Mouse (Mus musculus) MEL-GATA-1-ER (cell line): ENCODE data around the gene Plcl1.
A peak's percentile ranks its signal among the peaks of the same experiment; 100 is the strongest.

ENCODE experiments used
- DNase-seq: peaks from one replicate; pipeline ENCODE4 v3.0.0-alpha.2; 2012; ENCODE audit warnings: low read depth; ENCODE audit errors: extremely low read depth

Gene Plcl1

GRCm38 (mm10) chr1:55405272-55406022 is at the start of gene Plcl1:
Gene Plcl1 (plus strand): TSS chr1:55405921.
- no peak for DNase-seq

GRCm38 (mm10) chr1:55362634-55363033 is 43.1 kb upstream of the Plcl1 start:
- no peak for DNase-seq

- no peak for DNase-seq
Observed at GRCm38 (mm10) chr1:55363044-55363565, 42.6 kb upstream of the Plcl1 start, which contains the start of gene Boll. Gene Boll (minus strand): TSS chr1:55363469.

- no peak for DNase-seq
Observed at GRCm38 (mm10) chr1:55363586-55363985, 42.1 kb upstream of the Plcl1 start.

GRCm38 (mm10) chr1:55372626-55373025 is 33.1 kb upstream of the Plcl1 start:
- no peak for DNase-seq

GRCm38 (mm10) chr1:55380527-55380926 is 25.2 kb upstream of the Plcl1 start:
- no peak for DNase-seq

- peak; percentile 64 for DNase-seq
Observed at GRCm38 (mm10) chr1:55383114-55383773, 22.5 kb upstream of the Plcl1 start.

GRCm38 (mm10) chr1:55399891-55400290 is 5.8 kb upstream of the Plcl1 start:
- no peak for DNase-seq

GRCm38 (mm10) chr1:55404439-55404838 is 1.3 kb upstream of the Plcl1 start:
- peak; percentile 30 for DNase-seq

- DNase-seq: no peak
Observed at GRCm38 (mm10) chr1:55406023-55406413, 297 bp downstream of the Plcl1 start.

GRCm38 (mm10) chr1:55406531-55407375 is 1.0 kb downstream of the Plcl1 start:
- DNase-seq: no peak

GRCm38 (mm10) chr1:55410670-55411069 is 4.9 kb downstream of the Plcl1 start:
- DNase-seq: no peak

GRCm38 (mm10) chr1:55411079-55411478 is 5.4 kb downstream of the Plcl1 start:
- no peak for DNase-seq

- DNase-seq: no peak
Observed at GRCm38 (mm10) chr1:55412569-55412968, 6.8 kb downstream of the Plcl1 start.

- no peak for DNase-seq
Observed at GRCm38 (mm10) chr1:55413534-55413933, 7.8 kb downstream of the Plcl1 start.

- peak; percentile 69 for DNase-seq
Observed at GRCm38 (mm10) chr1:55418968-55419367, 13.2 kb downstream of the Plcl1 start.

- no peak for DNase-seq
Observed at GRCm38 (mm10) chr1:55427607-55428006, 21.9 kb downstream of the Plcl1 start.

- DNase-seq: no peak
Observed at GRCm38 (mm10) chr1:55429051-55429450, 23.3 kb downstream of the Plcl1 start.

GRCm38 (mm10) chr1:55429708-55430107 is 24.0 kb downstream of the Plcl1 start:
- DNase-seq: no peak

- DNase-seq: no peak
Observed at GRCm38 (mm10) chr1:55430587-55430986, 24.9 kb downstream of the Plcl1 start.

GRCm38 (mm10) chr1:55436589-55436988 is 30.9 kb downstream of the Plcl1 start:
- no peak for DNase-seq

- DNase-seq: no peak
Observed at GRCm38 (mm10) chr1:55437095-55437494, 31.4 kb downstream of the Plcl1 start.
